Mouse (Mus musculus): ENCODE measurements around the gene Syne1.

Syne1 gene

DNA sequence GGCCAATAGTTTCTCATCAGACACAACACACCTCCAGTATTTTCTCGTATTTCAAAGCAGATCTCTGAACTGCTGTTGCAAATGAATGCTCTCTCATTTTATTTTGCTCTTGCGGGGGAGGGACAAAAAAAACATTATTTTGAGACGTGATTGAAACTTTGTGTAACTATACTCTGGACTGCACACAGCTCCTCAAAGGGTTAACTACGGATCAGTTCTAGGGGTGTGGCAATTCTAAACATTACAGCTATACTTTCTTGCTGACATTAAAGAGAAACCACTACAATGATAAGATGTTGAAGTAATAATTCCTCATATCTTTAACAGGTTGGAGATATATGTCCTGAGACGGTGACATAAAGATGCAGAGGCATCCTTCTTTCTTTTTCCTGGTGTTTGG lies 356.0 kb downstream of the Syne1 start:
- DNase-seq, result no peak

DNA sequence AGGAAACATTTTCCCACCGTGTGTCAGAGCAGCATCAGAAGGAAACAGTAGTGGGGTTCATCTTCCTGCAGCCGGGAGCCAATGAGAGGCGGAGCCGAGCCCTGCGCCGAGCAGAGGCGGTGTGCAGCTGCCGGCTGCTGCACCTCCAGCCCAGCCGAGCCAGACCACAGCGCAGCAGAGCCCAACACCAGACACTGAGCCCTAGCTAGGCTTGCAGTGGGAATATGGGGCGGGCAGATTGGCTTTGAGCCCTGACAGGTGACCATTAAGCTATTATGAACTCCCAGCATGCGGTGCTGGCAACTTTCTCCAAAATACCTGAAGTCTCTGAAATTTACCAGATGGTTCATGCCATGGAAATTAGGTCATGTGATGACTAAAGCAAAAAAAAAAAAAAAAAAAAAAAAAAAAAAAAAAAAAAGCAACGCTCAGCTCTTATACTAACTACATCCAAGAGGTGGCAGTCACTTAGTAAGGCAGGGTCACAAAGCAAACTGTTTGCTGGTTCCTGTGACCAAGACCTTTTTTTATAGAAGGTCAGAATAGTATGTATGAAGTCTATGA lies 356.5 kb downstream of the Syne1 start:
- DNase-seq, result peak; percentile 66 to 73

DNA sequence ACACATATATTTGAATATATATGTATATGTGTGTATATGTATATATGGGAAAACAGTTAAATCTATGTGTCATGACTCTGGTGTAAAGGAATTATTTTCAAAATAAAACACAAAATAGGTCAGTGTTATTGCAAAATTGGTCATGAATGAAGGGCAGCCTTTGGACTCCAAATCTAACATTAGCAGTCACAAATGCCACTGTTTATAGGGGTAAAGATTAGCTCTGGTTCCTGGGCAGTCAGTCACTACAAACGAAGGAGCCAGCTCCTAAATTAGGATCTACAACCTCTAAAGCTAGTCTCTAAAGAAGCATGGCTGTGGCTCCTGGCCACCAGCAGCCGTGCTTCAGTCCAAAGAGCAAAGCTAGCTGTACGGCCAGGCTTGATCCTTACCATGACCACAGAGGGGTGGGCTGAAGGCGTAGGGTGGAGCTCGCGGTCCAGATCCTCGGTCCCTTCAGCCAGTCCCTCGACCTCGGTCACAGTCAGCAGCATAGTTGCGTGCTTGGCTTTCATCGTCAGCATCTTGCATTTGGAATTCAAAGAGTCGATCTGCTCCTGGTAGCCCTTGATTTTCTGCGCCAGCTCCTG lies 357.1 kb downstream of the Syne1 start:
- DNase-seq, result no peak

DNA sequence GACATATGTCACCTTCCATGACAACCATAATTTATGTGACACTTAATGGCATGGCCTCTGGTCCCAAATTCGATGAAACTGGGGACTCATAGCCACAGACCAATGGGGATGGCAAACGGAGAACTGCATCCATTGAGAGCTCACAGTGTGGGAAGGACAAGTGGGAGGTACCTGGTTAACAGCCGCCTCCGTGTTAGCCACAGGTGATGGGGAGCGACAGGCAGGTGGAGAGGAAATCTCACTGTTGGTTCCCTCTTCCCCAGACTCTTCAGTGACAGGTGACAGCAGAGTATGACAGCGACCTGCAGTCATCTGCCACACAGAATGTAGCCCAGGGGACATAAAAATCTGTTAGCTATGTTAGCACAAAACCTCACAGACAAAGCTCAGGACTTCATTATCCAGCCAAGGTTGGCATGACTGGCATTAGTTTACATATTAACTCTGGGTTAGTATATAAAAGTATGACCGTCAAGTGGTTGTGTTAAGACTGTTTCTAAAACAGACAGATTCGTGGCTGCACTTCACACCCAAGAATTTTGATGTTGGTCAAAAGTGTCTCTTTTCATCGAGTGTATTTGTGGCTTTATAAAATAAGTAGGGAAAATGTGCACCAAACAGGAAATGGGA lies 358.3 kb downstream of the Syne1 start:
- no peak for DNase-seq

DNA sequence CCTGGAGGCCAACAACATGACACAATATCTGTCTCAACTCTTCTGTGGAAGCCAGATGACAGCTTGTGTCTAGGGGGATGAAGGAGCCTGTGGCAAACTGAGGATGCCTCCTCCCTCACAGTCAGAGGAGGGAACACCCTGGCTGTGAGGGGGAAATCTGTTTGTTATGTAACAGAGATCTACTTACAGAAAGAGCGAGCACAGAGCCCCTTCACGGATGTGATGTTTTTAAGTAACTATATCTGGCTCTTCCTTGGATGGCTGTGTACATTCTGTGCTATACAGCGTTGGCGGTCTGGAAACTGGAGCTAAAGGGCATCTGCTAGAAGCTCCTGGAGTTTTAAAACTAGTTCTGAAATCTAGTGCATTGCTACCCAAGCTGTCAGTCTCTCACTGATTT lies 360.5 kb downstream of the Syne1 start:
- DNase-seq, result no peak

DNA sequence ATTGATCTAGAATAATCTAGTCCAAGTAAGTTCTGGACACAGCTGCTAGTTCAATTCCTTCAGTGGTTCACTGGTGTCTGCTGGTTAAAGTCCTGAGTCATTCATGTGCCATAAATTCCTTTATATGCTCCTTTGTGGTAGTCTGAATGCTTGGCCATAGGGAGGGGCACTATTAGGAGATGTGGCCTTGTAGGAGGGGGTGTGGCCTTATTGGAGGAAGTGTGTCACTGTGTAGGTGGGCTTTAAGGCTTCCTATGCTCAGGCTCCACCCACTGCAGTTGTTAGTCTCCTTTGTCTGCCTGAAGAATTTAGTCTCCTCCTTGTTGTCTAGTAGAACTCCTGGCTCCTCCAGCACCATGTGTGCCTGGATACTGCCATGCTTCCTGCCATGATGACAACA lies 362.4 kb downstream of the Syne1 start:
- DNase-seq, result no peak

GRCm38 (mm10) chr10:5185156-5186083 lies 365.9 kb downstream of the Syne1 start:
- no peak for DNase-seq

DNA sequence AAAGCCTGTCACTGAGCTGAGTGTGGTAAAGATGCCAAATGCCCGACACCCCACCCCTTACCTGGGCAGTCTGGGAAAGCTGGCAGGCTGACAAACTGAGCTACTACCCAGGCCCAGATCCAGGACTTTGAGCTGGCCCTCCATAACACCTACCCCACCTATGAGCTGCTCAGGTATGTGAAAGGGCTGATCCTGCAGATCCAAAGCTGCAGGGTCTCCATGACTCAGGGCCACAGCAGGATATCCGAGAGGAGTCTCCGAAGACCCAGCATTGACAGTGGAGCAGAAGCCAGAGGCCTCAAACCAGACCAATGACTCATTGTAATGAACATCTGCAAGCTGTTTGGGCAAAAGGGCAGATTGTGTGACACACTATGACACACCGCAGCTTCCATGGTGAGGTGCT lies 369.5 kb downstream of the Syne1 start:
- DNase-seq, result no peak

DNA sequence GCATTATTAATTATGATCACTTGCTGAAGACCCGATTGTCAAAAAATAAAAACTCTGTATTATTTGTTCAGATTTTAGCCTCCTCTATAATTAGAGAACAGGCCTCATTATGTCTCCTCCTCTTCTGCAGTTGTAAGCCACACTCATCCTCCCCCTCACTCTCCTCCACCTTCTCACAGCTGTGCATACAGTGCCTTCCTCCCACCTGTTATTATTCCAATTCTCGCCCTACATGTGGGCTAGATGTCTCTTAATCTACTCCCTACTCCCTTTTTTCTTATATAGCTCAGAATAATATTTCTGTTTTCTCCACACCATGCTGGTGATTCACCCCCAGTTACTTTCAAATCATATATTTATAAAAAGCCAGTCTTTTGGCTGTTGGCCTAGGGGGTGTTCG lies 371.4 kb downstream of the Syne1 start:
- DNase-seq, result no peak

DNA sequence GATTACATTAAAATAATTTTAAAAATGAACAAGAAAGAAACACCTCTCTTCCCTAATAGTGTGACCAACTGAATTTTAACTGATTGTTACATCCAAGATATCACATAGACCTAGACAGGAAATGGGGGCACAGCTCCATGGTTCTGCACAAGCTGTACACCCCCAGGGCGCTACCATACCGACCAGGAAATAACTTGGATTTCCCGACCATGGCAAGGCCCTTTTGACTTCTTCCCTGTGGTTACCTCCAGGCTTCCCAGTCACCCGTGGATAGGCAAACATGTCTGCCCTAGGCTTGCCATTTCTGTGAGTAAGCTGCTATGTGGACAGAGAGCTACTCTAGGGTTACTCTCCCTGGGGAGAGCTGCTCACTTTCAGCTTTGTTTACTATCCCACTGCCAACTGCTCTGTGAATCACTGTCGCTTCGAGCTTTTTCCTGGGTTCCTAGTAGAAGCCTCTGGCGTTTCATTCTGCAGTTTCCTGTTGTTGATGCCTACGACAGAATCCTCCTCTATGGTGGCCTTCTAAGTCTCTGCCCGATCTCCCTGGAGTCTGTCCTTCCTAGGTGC lies 373.8 kb downstream of the Syne1 start:
- no peak for DNase-seq

GRCm38 (mm10) chr10:5176371-5176770 lies 374.9 kb downstream of the Syne1 start:
- DNase-seq, result no peak

- DNase-seq, result no peak
Observed at GRCm38 (mm10) chr10:5170425-5170824, 380.9 kb downstream of the Syne1 start.

DNA sequence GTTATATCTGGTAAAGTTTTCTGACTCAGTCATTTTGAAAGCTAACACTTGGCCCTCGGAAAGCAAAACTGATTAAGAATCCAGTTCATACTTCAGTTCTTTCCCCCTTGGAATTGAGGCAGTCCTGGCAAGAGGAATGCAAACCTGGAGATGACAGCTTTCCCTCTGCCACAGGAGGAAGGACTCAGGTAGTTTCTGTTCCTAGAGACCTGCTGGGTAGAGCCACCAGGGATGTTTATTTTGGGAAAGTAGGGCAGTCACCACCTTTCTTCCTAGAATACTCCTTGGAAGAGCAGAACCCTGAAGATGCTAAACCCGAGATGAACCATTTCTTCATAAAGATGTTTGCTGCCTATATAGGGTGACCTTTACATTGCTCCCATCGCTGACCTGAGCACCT lies 383.8 kb downstream of the Syne1 start:
- DNase-seq, result no peak

GRCm38 (mm10) chr10:5165439-5165838 lies 385.8 kb downstream of the Syne1 start:
- no peak for DNase-seq

- peak in 1 of 2 experiments; percentile 36 for DNase-seq
Observed at GRCm38 (mm10) chr10:5163770-5164169, 387.5 kb downstream of the Syne1 start.

DNA sequence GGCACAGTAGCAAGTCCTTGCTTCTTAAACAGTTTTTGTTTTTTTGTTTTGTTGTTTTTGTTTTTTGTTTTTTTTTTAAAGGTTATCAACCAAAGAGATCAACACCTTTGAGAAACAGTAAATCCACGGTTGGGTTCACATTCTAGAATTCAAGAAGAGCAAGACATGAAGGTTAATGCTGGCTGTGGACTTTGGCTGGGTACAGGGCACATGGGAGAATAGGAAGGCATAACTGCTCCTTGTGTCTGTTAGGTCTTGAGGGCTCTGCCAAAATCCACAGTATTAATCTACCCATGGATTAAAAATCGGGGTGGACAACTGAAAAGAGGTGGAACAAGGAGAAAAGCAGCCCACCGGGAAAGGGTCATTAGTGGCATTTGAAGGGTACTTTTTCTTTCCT lies 388.0 kb downstream of the Syne1 start:
- no peak for DNase-seq

GRCm38 (mm10) chr10:5161394-5161872 lies 389.8 kb downstream of the Syne1 start:
- peak in 1 of 2 experiments; percentile 70 for DNase-seq

GRCm38 (mm10) chr10:5159679-5160078 lies 391.6 kb downstream of the Syne1 start:
- DNase-seq, result no peak

- DNase-seq, result no peak
Observed at GRCm38 (mm10) chr10:5153047-5153446, 398.2 kb downstream of the Syne1 start.

- DNase-seq, result no peak
Observed at GRCm38 (mm10) chr10:5141471-5141870, 409.8 kb downstream of the Syne1 start.

DNA sequence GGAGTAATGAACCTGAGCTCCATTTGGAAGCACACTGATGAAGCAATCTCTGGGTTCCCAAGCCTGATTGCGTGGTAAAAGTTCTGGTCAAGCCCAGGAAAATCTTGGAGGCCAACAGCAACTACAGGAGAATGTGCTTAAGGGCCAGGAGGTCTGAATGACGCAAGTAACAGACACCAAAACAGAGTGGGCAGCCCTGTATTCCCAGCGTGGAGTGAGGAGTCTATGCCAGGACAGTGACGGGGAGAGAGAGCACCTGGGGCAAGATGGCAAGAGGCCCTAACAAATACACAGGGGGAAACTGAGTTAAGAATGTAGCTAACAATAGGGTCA lies 411.4 kb downstream of the Syne1 start:
- DNase-seq, result no peak

GRCm38 (mm10) chr10:5139246-5139931 lies 411.9 kb downstream of the Syne1 start:
- DNase-seq, result no peak

GRCm38 (mm10) chr10:5132050-5132449 lies 419.2 kb downstream of the Syne1 start:
- DNase-seq, result no peak
